Mouse (Mus musculus) liver, embryonic 13.5 days (tissue): ENCODE results near the gene Vdac2. TPM values are rescaled to one million over a fixed set of nuclear protein-coding genes. Genes with fewer than 3 reads are reported as not detected.

ENCODE experiments used
- ATAC-seq: fragments of 200-750 bp; cut with Nextera tagmentation; 2 replicates; pipeline ENCODE4 v1.8.0; 2017; ENCODE audit warnings: low read depth, mild to moderate bottlenecking, moderate number of reproducible peaks, moderate library complexity
- DNase-seq: peaks from one replicate; pipeline ENCODE4 v3.0.0; 2022
- H3K27ac ChIP-seq: fragments of 300-500 bp; sonication (generic); 2 replicates; pipeline ENCODE4 v1.5.1; 2015; ENCODE audit warnings: moderate library complexity, mild to moderate bottlenecking, inconsistent platforms
- H3K27me3 ChIP-seq: fragments of 300-500 bp; sonication (generic); 2 replicates; pipeline ENCODE4 v1.6.1; 2015; ENCODE audit warnings: mild to moderate bottlenecking, inconsistent platforms
- H3K36me3 ChIP-seq: fragments of 300-500 bp; sonication (generic); 2 replicates; pipeline ENCODE4 v1.6.1; 2015; ENCODE audit warnings: mild to moderate bottlenecking, inconsistent platforms
- H3K4me1 ChIP-seq: fragments of 300-500 bp; sonication (generic); replicated peaks from 2 replicates; pipeline ENCODE4 v1.6.1; 2015; ENCODE audit warnings: inconsistent platforms
- H3K4me2 ChIP-seq: fragments of 300-500 bp; sonication (generic); 2 replicates; pipeline ENCODE4 v1.6.1; 2015; ENCODE audit warnings: inconsistent platforms, mild to moderate bottlenecking, moderate library complexity
- H3K4me3 ChIP-seq: fragments of 300-500 bp; sonication (generic); replicated peaks from 2 replicates; pipeline ENCODE4 v1.5.1; 2015; ENCODE audit warnings: mild to moderate bottlenecking, inconsistent platforms
- H3K9ac ChIP-seq: fragments of 300-500 bp; sonication (generic); 2 replicates; pipeline ENCODE4 v1.6.1; 2015; ENCODE audit warnings: mild to moderate bottlenecking, inconsistent platforms
- H3K9me3 ChIP-seq: fragments of 300-500 bp; sonication (generic); replicated peaks from 2 replicates; pipeline ENCODE4 v1.6.1; 2016; ENCODE audit warnings: inconsistent platforms
- WGBS: fragments of 180-500 bp; shearing (Covaris S2); methylation state at CpG from one replicate; pipeline ENCODE4 v1.1.7; 2015; ENCODE audit not compliant: insufficient replicate concordance; 5-methylcytosine and 5-hydroxymethylcytosine counted together
- polyA plus RNA-seq: library from polyadenylated mRNA; unstranded; fragments of >200 nt; fragmentation: Nextera tagmentation; extraction: Ambion mirVana; gene quantifications from 2 replicates; pipeline ENCODE4 v1.2.1, GENCODE M21; 2015

Vdac2 gene
- polyA plus RNA-seq, 1 experiment from 2014 or later, result 173 TPM

DNA sequence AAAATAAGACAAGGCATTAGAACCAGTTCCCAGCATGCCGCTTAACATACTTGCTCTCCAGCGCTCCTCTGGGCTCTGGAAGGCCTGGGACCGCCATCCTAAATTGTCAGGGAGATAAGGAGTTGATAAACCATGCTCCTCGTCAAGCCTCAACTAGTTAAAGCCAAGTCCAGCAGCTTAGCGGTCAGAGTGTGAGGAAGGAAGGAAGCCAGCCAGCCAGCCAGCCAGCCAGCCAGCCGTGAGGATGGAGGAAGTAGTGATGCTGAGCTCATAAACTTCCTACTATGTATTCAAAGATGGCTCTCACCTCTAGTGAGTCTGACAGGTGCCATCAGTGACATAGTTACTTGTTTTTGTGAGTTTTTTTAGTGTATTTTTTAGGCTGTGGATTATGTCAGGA is 18.2 kb downstream of the Vdac2 start:
- 44% methylated on average over 6 of the region's 6 CpGs for WGBS
- H3K4me1 ChIP-seq, result peaks cover 60% of the 10 kb centered on the region
- ATAC-seq (no peak), DNase-seq (no peak)
- no peak overlapping the region for H3K4me3 ChIP-seq
- no peaks in the 10 kb centered on the region for H3K9me3 ChIP-seq
- peak overlapping the region; percentile 22 for H3K27ac ChIP-seq
- H3K4me2 ChIP-seq, result no peak overlapping the region
- H3K9ac ChIP-seq, result 0 out of 2 replicates have a peak overlapping the region, but pooled peaks have one; percentile 27
- H3K36me3 ChIP-seq, result peaks cover 89% of the 10 kb centered on the region
- no peaks in the 10 kb centered on the region for H3K27me3 ChIP-seq

DNA sequence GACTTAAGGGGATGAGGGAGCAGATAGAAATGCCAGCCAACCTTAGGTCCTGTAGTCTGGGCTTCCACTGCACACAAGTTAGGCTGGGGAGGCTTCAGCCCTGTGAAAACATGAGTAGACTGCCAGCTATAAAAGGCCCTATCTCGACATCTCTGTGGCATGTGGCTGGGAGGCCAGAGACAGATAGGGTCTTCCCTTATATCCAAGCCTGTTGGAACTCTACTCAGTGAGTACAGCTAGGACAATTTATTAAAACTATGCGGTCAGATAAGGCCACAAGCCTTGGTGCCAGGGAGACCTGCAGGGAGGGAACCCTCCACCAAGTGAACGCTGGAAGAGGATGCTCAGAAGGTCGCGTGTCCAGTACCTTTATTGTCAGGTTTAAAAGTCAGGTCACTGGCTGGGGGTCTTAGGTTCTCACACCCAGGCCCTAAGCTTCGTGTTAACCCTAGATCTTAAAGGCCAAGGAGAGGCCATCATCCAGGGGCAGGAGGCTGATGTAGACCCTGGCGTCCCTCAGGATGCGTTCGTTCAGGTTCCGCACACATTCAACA is 21.9 kb downstream of the Vdac2 start:
- DNase-seq (no peak), ATAC-seq (no peak)
- Histone ChIP-seq H3K9me3 (no peaks in the 10 kb centered on the region), H3K4me1 (peaks cover 91% of the 10 kb centered on the region), H3K4me3 (peak overlapping the region; percentile 77), H3K27me3 (no peaks in the 10 kb centered on the region), H3K9ac (peak overlapping the region; percentile 90), H3K36me3 (peaks cover 52% of the 10 kb centered on the region), H3K4me2 (peak overlapping the region; percentile 96), H3K27ac (peak overlapping the region; percentile 90)
- 17% methylated on average over 10 of the region's 10 CpGs for WGBS

DNA sequence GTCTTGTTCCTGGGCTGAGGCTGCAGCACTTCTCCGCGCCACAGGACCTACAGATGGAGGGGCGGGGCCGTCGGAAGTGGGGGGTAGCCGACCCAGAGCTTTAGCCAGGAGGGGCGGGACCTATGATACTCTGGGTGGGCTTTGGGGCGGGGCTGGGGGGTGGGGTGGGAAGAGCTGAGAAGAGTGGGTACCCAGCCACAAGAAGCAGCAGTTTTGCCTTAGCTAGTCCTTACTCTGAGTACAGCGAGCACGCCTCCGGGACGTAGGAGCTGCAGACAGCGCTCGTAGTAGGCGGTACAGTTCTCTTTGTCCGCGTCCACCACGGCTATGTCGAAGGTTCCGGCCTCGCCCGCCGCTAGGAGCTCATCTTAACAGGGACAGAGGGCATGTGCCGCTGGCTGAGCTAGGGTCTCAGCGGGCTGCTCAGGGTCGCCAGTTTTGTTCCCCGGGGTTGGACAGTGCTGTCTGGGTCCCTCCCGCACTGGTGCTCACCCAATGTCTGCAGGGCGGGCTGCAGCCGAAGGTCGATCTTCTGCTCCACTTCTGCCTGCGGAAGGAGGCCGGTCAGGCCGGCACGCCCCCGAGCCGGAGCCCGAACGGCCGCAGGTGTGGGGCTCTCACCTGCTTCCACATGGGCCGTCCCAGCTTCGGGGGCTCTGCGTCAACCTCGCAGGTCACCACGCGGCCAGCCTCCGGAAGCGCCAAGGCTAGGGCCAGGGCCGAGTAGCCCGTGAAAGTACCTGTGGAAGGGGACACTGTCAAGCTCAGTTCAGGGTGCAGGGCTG is 22.5 kb downstream of the Vdac2 start:
- H3K36me3 ChIP-seq, result peaks cover 45% of the 10 kb centered on the region
- H3K4me2 ChIP-seq, result peak overlapping the region; percentile 96
- H3K4me1 ChIP-seq, result peaks cover 91% of the 10 kb centered on the region
- H3K9me3 ChIP-seq, result no peaks in the 10 kb centered on the region
- H3K27ac ChIP-seq, result peak overlapping the region; percentile 90
- no peaks in the 10 kb centered on the region for H3K27me3 ChIP-seq
- WGBS, result under 1% methylated on average over 50 of the region's 50 CpGs
- peak; percentile 56 for DNase-seq
- ATAC-seq, result peak; percentile 3
- H3K9ac ChIP-seq, result peak overlapping the region; percentile 90
- H3K4me3 ChIP-seq, result peak overlapping the region; percentile 77

DNA sequence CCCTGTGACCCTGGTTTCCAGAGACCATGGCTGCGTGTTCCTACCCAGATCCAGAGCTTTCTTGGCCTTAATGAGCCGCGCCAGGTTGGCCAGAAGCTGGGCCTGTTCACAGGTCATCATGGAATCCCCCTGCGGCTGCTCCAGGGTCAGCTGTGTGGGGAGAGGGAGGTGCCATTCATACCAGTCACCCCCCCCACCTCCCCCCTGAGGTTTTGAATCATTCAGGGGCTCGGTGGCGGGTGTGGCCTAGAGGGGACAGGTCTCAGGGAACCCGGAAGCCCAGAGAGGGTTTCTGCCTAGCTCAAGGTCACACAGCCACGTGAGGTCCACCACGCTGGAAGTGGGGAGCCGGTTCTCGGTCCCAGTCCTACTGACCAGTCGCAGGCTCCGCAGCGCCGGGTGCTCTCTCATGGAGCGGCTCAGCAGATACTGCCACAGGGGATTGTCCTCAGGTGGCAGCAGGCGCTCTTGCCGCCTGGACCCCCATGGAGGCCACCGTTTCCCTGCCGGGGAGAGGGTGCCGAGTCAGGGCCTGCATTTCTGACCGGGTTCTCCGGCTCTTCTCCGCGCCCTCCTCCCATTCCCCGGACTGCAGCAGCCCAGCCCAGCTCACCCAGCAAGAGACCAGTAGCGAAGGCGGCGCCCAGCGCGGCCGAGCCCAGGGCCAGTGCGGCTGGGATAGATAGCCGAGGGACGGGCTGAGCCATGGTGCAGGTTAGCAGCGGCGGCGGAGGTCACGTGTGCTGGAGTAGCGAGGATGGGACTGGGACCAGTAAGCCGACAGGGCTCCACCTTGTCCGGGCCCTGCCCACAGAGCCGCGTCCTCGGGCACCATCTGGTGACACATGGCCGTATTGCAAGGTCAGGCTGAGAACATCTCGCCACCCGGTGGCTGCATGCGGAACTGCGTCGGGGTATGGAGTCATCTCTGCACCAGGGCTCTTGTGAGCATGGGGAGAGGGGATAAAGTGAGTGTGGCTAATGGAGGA is 23.4 kb downstream of the Vdac2 start, which contains the start of gene Comtd1:
TSS of gene Comtd1 (minus strand) at position 812 of the 989 bp plus-strand sequence.
- Histone ChIP-seq H3K27ac (peak within 1 kb of the TSS; percentile 91), H3K4me3 (peak within 1 kb of the TSS; percentile 77), H3K4me1 (peaks cover 91% of the 10 kb centered on the region), H3K9me3 (no peaks in the 10 kb centered on the region), H3K27me3 (no peaks in the 10 kb centered on the region), H3K4me2 (peak within 1 kb of the TSS; percentile 96), H3K9ac (peak within 1 kb of the TSS; percentile 90), H3K36me3 (peaks cover 37% of the 10 kb centered on the region)
- DNase-seq (peak; percentile 95), ATAC-seq (peak; percentile 94)
- under 1% methylated on average over 51 of the region's 51 CpGs for WGBS

DNA sequence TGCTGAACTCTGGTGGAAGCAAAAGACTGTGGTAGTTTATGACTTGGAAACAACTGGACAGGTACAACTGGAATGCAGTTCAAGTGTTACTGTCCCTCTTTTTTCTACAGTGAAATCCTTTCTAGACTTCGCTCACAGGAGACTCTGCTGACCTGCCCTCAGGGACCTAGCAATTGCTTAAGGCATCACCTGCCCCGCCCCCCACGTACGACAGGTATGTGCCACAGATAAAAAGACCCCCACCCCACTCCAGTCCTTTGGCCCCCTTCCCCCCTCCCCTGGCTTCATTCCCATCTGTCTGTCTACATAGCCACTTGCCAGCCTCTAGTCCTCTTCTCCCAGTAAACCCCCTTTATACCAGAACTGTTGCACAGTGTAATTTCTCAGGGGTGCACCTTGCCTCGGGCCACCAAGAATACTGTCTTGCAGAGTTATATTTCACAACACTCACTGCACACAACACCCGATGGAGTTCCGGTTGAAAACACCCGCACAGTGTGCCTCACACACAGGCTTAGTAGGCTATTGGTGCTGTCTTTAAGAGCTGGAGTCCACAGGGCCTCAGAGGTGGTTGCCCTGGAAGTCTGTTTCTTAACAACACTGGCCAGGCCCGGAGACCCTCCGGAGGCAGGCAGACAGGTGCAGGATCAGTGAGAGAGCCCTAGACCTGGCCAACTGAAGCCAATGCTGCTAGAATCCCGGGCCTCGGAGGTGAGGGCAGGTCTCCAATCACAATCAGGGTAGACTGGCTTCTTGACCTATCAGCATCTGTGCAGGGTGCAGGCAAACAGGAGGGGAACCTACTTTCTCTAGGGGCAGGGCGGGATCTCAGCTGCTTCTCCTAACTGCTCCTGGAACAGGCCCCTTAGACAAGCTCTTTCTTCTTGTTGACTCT is 24.7 kb downstream of the Vdac2 start:
- DNase-seq (no peak), ATAC-seq (peak; percentile 34)
- H3K27me3 ChIP-seq, result no peaks in the 10 kb centered on the region
- H3K4me1 ChIP-seq, result peaks cover 90% of the 10 kb centered on the region
- WGBS, result 70% methylated on average over 13 of the region's 13 CpGs
- peak overlapping the region; percentile 91 for H3K27ac ChIP-seq
- H3K4me2 ChIP-seq, result peak overlapping the region; percentile 72
- peak overlapping the region; percentile 53 for H3K9ac ChIP-seq
- peaks cover 23% of the 10 kb centered on the region for H3K36me3 ChIP-seq
- H3K4me3 ChIP-seq, result peak overlapping the region; percentile 24
- no peaks in the 10 kb centered on the region for H3K9me3 ChIP-seq

DNA sequence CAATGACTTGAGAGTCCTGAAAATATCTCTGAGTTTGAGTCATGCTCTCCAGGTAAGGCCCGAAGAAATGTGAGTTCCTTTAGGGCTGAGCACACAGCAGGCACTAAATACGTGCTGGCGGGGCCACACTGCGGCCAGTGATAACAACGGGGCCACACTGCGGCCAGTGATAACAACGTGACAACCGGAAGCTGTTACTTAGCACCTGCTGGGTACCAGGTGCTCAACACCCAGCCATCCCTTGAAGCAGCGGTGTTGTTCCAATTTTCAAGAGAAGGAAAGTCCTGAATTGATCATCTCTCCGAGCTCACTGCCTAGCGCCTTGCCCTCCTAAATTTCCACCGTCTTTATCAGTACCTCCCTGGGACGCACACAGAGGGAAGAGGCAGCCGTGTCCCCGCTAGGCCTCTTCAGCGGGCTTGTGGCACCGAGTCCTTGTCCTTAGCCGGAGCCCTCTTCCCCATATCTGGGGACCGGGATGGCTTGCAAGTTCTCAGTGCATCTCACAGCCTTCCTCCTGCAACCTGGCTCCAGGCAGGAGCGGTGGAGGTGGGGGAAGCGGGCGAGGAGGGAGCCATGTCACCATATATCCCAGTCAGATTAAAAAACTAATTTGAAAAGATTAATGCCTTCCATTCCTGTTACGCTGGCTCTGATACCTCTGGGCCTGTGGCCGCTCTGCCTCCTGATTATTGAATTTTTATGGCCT is 25.5 kb downstream of the Vdac2 start:
- H3K27ac ChIP-seq, result peak overlapping the region; percentile 91
- 44% methylated on average over 24 of the region's 24 CpGs for WGBS
- peak overlapping the region; percentile 72 for H3K4me2 ChIP-seq
- H3K36me3 ChIP-seq, result peaks cover 15% of the 10 kb centered on the region
- DNase-seq (peak; percentile 75), ATAC-seq (peak; percentile 52)
- H3K4me1 ChIP-seq, result peaks cover 87% of the 10 kb centered on the region
- H3K4me3 ChIP-seq, result peak overlapping the region; percentile 24
- no peaks in the 10 kb centered on the region for H3K27me3 ChIP-seq
- H3K9ac ChIP-seq, result peak overlapping the region; percentile 53
- H3K9me3 ChIP-seq, result no peaks in the 10 kb centered on the region

DNA sequence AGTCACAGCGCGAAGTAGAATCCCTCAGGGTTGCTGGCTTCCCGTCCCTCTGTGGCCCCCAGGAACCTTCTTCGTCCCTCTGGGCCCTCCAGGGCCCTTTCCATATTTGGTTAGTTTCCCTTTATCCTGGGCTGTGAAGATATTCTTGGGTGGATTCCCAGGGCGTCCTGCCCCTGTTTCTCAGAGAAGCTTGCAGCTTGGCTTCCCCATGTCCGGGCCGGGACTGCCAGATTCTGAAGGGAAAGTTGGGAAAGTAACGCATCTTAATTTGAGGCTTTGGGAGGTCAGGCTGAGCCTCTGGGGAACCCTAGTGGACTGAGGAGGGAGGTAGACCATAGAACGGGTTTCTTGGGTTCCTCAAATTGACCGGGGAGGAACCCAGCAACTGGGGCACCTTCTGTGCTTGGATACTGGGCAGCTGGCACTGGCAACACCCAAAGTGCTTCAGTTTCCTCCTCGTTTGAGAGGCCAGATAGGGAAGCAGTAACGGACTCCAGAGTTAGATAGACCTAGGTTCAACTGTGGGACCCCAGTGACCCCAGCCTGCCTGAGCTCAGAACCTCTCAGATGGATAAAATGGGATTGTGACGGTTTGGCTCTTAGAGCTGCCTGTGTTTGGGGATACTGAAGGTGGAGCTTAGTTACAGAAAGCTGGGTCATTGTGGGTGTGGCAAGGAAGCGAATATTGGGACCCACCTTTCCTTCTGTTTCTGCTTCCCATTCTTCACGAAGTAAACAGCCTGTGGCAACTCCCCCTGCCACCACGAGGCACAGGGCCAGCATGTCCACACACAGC is 27.2 kb downstream of the Vdac2 start:
- H3K27me3 ChIP-seq, result no peaks in the 10 kb centered on the region
- H3K36me3 ChIP-seq, result no peaks in the 10 kb centered on the region
- peak overlapping the region; percentile 91 for H3K27ac ChIP-seq
- no peaks in the 10 kb centered on the region for H3K9me3 ChIP-seq
- DNase-seq, result peak; percentile 46
- no peak for ATAC-seq
- 55% methylated on average over 16 of the region's 16 CpGs for WGBS
- peak overlapping the region; percentile 65 for H3K9ac ChIP-seq
- peak overlapping the region; percentile 72 for H3K4me2 ChIP-seq
- 0 out of 2 replicates have a peak overlapping the region, but pooled peaks have one; percentile 5 for H3K4me3 ChIP-seq
- H3K4me1 ChIP-seq, result peaks cover 73% of the 10 kb centered on the region

DNA sequence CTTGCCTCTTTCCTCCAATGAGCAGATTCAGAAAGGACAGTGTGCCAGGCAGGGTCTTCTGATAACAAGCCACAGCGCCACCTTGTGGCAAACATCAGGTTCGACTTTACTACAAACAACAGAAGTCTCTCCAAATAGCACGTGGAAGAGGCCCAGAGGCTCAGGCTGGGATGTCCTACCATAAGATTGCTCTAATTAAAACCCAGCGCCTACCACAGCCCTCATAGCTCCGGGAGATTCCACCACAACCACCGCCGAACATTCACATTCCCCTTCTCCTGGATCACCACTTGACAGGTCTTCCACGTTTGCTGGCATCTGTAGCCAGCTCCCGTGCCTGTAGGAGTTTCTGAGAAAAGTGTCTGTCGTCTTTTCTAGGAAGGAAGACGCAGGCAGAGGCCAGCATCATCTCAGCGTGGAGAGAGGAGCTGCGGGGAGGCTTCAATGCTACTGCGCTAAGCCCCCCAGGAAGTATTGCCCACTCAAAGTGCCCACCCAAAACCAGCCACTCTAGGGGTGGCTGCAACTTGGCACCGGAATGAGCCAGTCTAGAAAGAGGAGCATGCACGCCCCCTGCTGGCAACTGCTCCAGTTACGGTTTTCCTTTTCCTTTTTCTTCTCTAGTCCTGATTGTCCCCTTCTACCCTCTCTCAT is 28.5 kb downstream of the Vdac2 start:
- DNase-seq (peak; percentile 69), ATAC-seq (peak; percentile 24)
- 3% methylated on average over 17 of the region's 17 CpGs for WGBS
- Histone ChIP-seq H3K9me3 (no peaks in the 10 kb centered on the region), H3K4me2 (peak overlapping the region; percentile 72), H3K4me3 (peak overlapping the region; percentile 39), H3K27ac (peak overlapping the region; percentile 91), H3K4me1 (peaks cover 59% of the 10 kb centered on the region), H3K9ac (peak overlapping the region; percentile 65), H3K36me3 (no peaks in the 10 kb centered on the region), H3K27me3 (no peaks in the 10 kb centered on the region)

DNA sequence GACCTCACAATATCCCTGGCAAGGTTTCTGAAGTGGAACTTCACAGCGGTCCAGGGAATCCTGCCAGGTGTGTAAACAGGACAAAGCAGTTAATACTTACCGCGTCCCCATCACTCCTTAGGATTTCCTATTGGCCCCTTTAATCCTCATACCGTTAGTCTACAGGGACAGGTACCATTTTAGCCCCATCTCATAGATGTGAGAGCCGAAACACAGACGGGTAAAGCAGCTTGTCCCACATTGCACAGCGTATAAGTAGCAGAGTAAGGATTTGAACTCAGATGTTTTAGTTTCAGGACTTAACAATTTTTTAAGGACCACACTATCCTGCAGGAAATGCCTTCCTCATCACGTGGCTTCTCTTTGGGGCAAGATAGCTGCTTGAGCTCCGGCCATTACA is 29.2 kb downstream of the Vdac2 start:
- Histone ChIP-seq H3K4me2 (peak overlapping the region; percentile 72), H3K27me3 (no peaks in the 10 kb centered on the region), H3K9me3 (no peaks in the 10 kb centered on the region), H3K36me3 (no peaks in the 10 kb centered on the region), H3K4me1 (peaks cover 55% of the 10 kb centered on the region), H3K9ac (peak overlapping the region; percentile 65), H3K4me3 (no peak overlapping the region), H3K27ac (no peak overlapping the region)
- ATAC-seq (no peak), DNase-seq (no peak)
- WGBS, result 52% methylated on average over 9 of the region's 9 CpGs
